Mouse (Mus musculus) intestine, postnatal 0 days (tissue): ENCODE results near the gene Yipf6. TPM values are rescaled to one million over a fixed set of nuclear protein-coding genes. Genes with fewer than 3 reads are reported as not detected.
A peak's percentile ranks its signal among the peaks of the same experiment; 100 is the strongest.

Experiments used
- ATAC-seq: fragments of 200-750 bp; cut with Nextera tagmentation; 2 replicates; pipeline ENCODE4 v1.8.0; 2017; ENCODE audit warnings: mild to moderate bottlenecking, moderate TSS enrichment, moderate library complexity
- H3K27ac ChIP-seq: fragments of 300-500 bp; sonication (generic); 2 replicates; pipeline ENCODE4 v1.5.1; 2014; ENCODE audit warnings: mild to moderate bottlenecking, low read depth, low read length, moderate library complexity
- H3K27me3 ChIP-seq: fragments of 300-500 bp; sonication (generic); replicated peaks from 2 replicates; pipeline ENCODE4 v1.6.1; 2014; ENCODE audit warnings: low read length, mixed read lengths; ENCODE audit not compliant: control insufficient read depth, insufficient read depth
- H3K36me3 ChIP-seq: fragments of 300-500 bp; sonication (generic); 2 replicates; pipeline ENCODE4 v1.6.1; 2014; ENCODE audit warnings: mild to moderate bottlenecking, moderate library complexity; ENCODE audit not compliant: control insufficient read depth, insufficient read depth
- H3K4me1 ChIP-seq: fragments of 300-500 bp; sonication (generic); replicated peaks from 2 replicates; pipeline ENCODE4 v1.6.1; 2014; ENCODE audit warnings: antibody characterized with exemption, low read length, mixed read lengths; ENCODE audit not compliant: control insufficient read depth, insufficient read depth
- H3K4me2 ChIP-seq: fragments of 300-500 bp; sonication (generic); replicated peaks from 2 replicates; pipeline ENCODE4 v1.6.1; 2014; ENCODE audit warnings: low read depth, mild to moderate bottlenecking, moderate library complexity
- H3K4me3 ChIP-seq: fragments of 300-500 bp; sonication (generic); 2 replicates; pipeline ENCODE4 v1.5.1; 2014; ENCODE audit warnings: low read depth, low read length
- H3K9ac ChIP-seq: fragments of 300-500 bp; sonication (generic); 2 replicates; pipeline ENCODE4 v1.6.1; 2014; ENCODE audit warnings: mild to moderate bottlenecking, low read depth, low read length
- H3K9me3 ChIP-seq: fragments of 300-500 bp; sonication (generic); 2 replicates; pipeline ENCODE4 v1.6.1; 2016; ENCODE audit warnings: mixed run types; ENCODE audit not compliant: control insufficient read depth
- CTCF ChIP-seq: sonication (generic); IDR thresholded peaks from 2 replicates; pipeline ENCODE4 v1.5.1; 2016; ENCODE audit warnings: low read depth, mild to moderate bottlenecking, control low read depth, antibody characterized with exemption, moderate library complexity
- WGBS: fragments of 180-500 bp; shearing (Covaris S2); extraction: QIAGEN DNeasy Blood & Tissue Kit; methylation state at CpG from one replicate; pipeline ENCODE4 v1.1.7; 2014; 5-methylcytosine and 5-hydroxymethylcytosine counted together
- polyA plus RNA-seq: library from polyadenylated mRNA; unstranded; fragments of >200 nt; fragmentation: Nextera tagmentation; extraction: Ambion mirVana; gene quantifications from 2 replicates; pipeline ENCODE4 v1.2.1, GENCODE M21; 2015

Gene Yipf6
- polyA plus RNA-seq, 1 experiment from 2014 or later: 32.3 TPM

DNA sequence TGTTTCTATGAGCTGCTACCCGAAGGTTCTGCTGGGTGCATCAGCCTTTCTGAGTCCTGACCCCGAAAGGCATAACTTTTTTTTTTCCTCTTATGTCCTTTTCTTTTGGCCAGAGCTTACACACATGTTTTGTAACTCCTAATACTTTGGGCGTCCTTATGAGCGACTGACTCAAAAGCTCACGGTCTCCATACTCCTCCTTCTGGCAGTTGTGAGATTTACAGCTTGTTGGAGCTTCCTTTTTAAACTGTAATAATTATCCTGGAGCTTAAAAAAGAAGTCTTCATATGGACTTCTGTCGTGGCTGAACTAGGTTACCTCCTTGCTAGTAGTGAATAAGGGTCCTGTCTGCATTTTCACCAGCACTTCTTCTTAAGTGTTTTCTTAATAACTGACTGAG lies 16.7 kb upstream of the Yipf6 start:
- Histone ChIP-seq H3K36me3 (no peaks in the 10 kb centered on the region), H3K27me3 (no peaks in the 10 kb centered on the region), H3K4me3 (no peak overlapping the region), H3K4me1 (no peaks in the 10 kb centered on the region), H3K4me2 (no peak overlapping the region), H3K9me3 (no peaks in the 10 kb centered on the region), H3K27ac (no peak overlapping the region), H3K9ac (no peak overlapping the region)
- ATAC-seq: no peak
- WGBS: 24% methylated on average over 6 of the region's 6 CpGs
- peak; percentile 75 for TF ChIP-seq CTCF

DNA sequence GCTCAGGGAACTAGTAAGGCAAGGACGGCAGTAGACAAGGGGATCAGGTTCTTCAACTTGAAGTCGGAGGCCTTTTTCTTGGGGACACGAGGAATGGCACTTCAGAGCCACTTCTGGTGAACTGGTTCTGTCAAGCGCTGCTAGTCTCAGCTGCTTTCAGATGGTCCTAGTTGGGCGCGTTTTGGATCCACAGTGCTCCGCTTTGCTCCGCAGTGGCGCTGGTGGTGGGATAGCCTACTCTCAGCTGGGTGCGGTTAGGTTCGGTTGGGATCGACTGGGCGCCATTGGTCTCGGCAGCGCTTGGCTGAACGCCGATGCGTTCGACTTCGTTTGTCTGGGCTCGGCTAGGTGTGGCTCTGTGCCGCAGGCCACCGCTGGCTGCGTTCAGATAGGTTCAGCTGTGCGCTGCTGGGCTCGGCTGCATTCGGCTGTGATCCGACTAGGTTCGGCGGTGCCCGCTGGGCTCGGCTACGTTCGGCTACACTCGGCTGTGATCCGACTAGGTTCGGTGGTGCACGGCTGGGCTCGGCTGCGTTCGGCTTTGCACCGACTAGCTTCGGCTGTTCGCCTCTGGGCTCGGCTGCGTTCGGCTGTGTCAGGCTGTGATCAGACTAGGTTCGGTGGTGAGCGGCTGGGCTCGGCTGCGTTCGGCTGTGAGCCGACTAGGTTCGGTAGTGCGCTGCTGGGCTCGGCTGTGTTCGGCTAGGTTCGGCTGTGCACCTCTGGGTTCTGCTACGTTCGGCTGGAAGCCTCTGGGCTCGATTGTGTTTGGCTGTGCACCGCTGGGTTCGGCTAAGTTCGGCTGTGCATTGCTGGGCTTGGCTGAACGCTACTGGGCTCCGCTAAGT lies 815 bp downstream of the Yipf6 start:
- no peaks in the 10 kb centered on the region for H3K27me3 ChIP-seq
- peak; percentile 94 for ATAC-seq
- H3K4me2 ChIP-seq: peak overlapping the region; percentile 60
- H3K4me1 ChIP-seq: no peaks in the 10 kb centered on the region
- no peak for TF ChIP-seq CTCF
- no peaks in the 10 kb centered on the region for H3K36me3 ChIP-seq
- 18% methylated on average over 65 of the region's 66 CpGs for WGBS
- H3K9ac ChIP-seq: peak overlapping the region; percentile 62
- peak overlapping the region; percentile 64 for H3K4me3 ChIP-seq
- H3K27ac ChIP-seq: peak overlapping the region; percentile 90
- H3K9me3 ChIP-seq: no peaks in the 10 kb centered on the region

DNA sequence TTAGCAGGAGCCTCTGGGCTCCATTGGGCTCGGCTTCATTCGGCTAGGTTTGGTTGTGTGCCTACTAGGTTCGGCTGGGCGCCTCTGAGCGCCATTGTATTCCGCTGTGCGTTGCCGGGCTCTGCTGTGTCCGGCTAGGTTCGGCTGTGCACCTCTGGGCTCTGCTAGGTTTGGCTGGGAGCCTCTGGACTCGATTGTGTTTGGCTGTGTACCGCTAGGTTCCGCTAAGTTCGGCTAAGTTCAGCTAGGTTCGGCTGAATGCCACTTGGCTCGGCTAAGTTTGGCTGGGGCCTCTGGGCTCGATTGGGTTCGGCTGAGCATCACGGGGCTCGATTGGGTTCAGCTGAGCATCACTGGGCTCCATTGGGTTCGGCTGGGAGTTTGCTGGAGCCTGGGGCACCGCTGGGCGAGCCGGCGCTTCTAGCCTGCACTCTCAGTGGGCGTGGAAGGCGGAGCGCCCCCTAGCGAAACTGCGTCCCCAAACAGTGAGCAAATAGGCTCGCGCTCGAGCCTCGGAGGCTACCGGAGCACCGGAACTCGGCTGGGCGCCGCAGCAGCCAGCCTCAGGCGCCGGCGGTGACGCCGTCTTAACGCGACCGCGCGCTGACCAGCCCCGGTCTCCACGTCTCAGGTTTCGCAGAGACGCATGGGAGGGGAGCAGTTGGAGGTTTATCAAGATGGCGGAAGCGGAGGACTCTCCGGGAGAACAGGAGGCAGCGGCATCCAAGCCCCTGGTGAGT lies 1.6 kb downstream of the Yipf6 start:
- peak overlapping the region; percentile 64 for H3K4me3 ChIP-seq
- H3K9ac ChIP-seq: peak overlapping the region; percentile 62
- H3K27me3 ChIP-seq: no peaks in the 10 kb centered on the region
- WGBS: 24% methylated on average over 54 of the region's 57 CpGs
- H3K4me2 ChIP-seq: peak overlapping the region; percentile 60
- no peaks in the 10 kb centered on the region for H3K9me3 ChIP-seq
- peak; percentile 86 for TF ChIP-seq CTCF
- peak; percentile 81 for ATAC-seq
- H3K4me1 ChIP-seq: no peaks in the 10 kb centered on the region
- peak overlapping the region; percentile 90 for H3K27ac ChIP-seq
- H3K36me3 ChIP-seq: no peaks in the 10 kb centered on the region

DNA sequence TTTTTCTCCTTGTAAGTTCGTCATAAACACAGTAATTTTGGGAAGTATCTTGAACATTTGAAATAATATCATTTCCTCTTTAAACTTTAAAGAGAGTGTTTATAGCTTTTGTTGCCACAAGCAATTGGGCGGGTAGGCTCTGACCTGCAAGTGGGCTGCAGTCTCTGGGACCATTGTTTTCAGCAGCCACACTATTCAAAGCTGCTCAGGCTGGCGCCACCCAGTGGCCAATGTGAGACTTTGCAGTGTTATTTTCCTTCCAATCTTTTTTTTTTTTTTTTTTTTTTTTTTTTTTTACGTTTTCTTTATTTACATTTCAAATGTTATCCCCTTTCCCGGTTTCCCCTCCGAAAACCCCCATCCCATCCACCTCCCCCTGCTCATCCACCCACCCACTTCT lies 17.8 kb downstream of the Yipf6 start:
- 22% methylated on average over 5 of the region's 6 CpGs for WGBS
- Histone ChIP-seq H3K9me3 (no peaks in the 10 kb centered on the region), H3K36me3 (no peaks in the 10 kb centered on the region), H3K27me3 (no peaks in the 10 kb centered on the region), H3K27ac (no peak overlapping the region), H3K9ac (no peak overlapping the region), H3K4me2 (no peak overlapping the region), H3K4me3 (no peak overlapping the region), H3K4me1 (no peaks in the 10 kb centered on the region)
- peak; percentile 70 for TF ChIP-seq CTCF
- no peak for ATAC-seq

DNA sequence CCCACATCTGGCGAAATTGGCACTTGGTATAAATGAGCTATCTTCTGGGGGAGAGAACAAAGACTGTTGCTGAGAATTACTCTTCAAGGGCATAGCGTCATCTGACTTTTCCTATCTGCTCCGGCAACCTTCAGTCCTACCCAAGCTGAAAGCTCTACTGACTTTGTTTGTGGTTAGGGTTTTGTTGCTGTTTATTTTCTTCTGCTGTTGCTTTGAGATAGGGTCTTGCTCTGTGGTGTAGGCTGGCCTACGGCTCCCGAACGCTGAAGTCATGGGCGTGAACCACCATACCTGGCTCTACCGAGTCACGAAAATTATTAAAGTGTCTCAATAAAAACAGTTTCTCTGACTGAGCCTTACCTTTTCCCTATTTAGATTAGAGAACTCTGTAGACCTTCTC lies 22.2 kb downstream of the Yipf6 start:
- no peaks in the 10 kb centered on the region for H3K4me1 ChIP-seq
- H3K27ac ChIP-seq: no peak overlapping the region
- no peaks in the 10 kb centered on the region for H3K27me3 ChIP-seq
- 90% methylated on average over 9 of the region's 9 CpGs for WGBS
- no peak for TF ChIP-seq CTCF
- H3K4me2 ChIP-seq: no peak overlapping the region
- no peak overlapping the region for H3K9ac ChIP-seq
- H3K9me3 ChIP-seq: no peaks in the 10 kb centered on the region
- H3K4me3 ChIP-seq: no peak overlapping the region
- no peaks in the 10 kb centered on the region for H3K36me3 ChIP-seq
- ATAC-seq: no peak

DNA sequence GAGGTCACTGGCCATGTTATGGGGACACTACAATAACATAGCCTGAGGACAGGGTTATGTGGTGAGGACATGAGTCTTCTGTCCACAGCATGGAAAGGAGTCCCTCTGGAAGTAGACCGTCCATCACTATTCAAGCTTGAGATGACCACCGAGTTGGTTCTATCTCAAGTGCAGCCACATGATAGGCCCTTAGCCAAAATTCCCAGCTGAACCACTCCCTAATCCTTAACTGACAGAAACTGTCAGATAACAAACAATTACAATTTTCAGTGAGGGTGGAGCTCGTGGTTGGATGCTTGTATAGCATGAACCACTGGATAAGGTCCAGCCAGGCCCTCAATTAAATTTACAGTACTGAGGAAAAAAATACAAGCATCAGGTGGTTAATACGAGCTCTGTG lies 22.9 kb downstream of the Yipf6 start:
- WGBS: 69% methylated on average over 4 of the region's 4 CpGs
- H3K4me2 ChIP-seq: no peak overlapping the region
- H3K9me3 ChIP-seq: no peaks in the 10 kb centered on the region
- H3K27me3 ChIP-seq: no peaks in the 10 kb centered on the region
- no peak overlapping the region for H3K27ac ChIP-seq
- TF ChIP-seq CTCF: no peak
- no peak overlapping the region for H3K9ac ChIP-seq
- H3K36me3 ChIP-seq: no peaks in the 10 kb centered on the region
- no peaks in the 10 kb centered on the region for H3K4me1 ChIP-seq
- H3K4me3 ChIP-seq: no peak overlapping the region
- ATAC-seq: no peak
